Mouse (Mus musculus) cortical plate, adult 2 months (tissue): Measurements from ENCODE around the gene Pcgf6. TPM values are rescaled to one million over a fixed set of nuclear protein-coding genes. Genes with fewer than 3 reads are reported as not detected.

Experiments used
- H3K27ac ChIP-seq: fragments of 200-500 bp; 2 replicates; pipeline ENCODE4 v1.5.1; 2012; ENCODE audit warnings: low read length, control low read depth, inconsistent platforms; ENCODE audit not compliant: insufficient read depth
- H3K4me1 ChIP-seq: fragments of 200-500 bp; 2 replicates; pipeline ENCODE4 v1.6.1; 2011; ENCODE audit warnings: low read length; ENCODE audit not compliant: control insufficient read depth, insufficient read depth
- H3K4me3 ChIP-seq: fragments of 200-500 bp; 2 replicates; pipeline ENCODE4 v1.5.1; 2011; ENCODE audit warnings: mild to moderate bottlenecking, low read length, control low read depth; ENCODE audit not compliant: insufficient read depth
- CTCF ChIP-seq: fragments of 200-500 bp; IDR thresholded peaks from 2 replicates; pipeline ENCODE4 v1.5.1; 2011; ENCODE audit warnings: mild to moderate bottlenecking, control low read depth, low read length; ENCODE audit not compliant: insufficient read depth; ENCODE audit errors: extremely low read depth
- POLR2A ChIP-seq: fragments of 200-500 bp; IDR thresholded peaks from 2 replicates; pipeline ENCODE4 v1.6.1; 2011; ENCODE audit warnings: mild to moderate bottlenecking, low read length, control low read depth; ENCODE audit not compliant: insufficient read depth; ENCODE audit errors: extremely low read depth
- polyA plus RNA-seq: library from polyadenylated mRNA; depleted of rRNA; stranded (reverse); fragments of >200 nt; gene quantifications from 2 replicates; pipeline ENCODE4 v1.2.3, GENCODE M21; 2012; rRNA removed

Gene Pcgf6
- polyA plus RNA-seq, 1 experiment, result 35.5 TPM

GRCm38 (mm10) chr19:46989479-46990152 is 61.1 kb downstream of the Pcgf6 start:
- no peak for TF ChIP-seq CTCF
- TF ChIP-seq POLR2A, result no peak
- H3K27ac ChIP-seq, result no peak overlapping the region
- H3K4me1 ChIP-seq, result no peaks in the 10 kb centered on the region
- H3K4me3 ChIP-seq, result no peak overlapping the region

- no peak overlapping the region for H3K4me3 ChIP-seq
- TF ChIP-seq CTCF (no peak), POLR2A (no peak)
- no peaks in the 10 kb centered on the region for H3K4me1 ChIP-seq
- H3K27ac ChIP-seq, result no peak overlapping the region
Observed at GRCm38 (mm10) chr19:46988231-46989087, 62.2 kb downstream of the Pcgf6 start.

- TF ChIP-seq CTCF, result no peak
- TF ChIP-seq POLR2A, result no peak
- Histone ChIP-seq H3K27ac (no peak overlapping the region), H3K4me3 (no peak overlapping the region), H3K4me1 (no peaks in the 10 kb centered on the region)
Observed at GRCm38 (mm10) chr19:46987646-46988045, 63.1 kb downstream of the Pcgf6 start.

GRCm38 (mm10) chr19:46984726-46985622 is 65.7 kb downstream of the Pcgf6 start:
- TF ChIP-seq POLR2A, result no peak
- TF ChIP-seq CTCF, result no peak
- no peak overlapping the region for H3K27ac ChIP-seq
- no peak overlapping the region for H3K4me3 ChIP-seq
- H3K4me1 ChIP-seq, result peaks cover 3% of the 10 kb centered on the region; the same call in 1 of the 2 replicates

- TF ChIP-seq CTCF (no peak), POLR2A (no peak)
- Histone ChIP-seq H3K27ac (no peak overlapping the region), H3K4me3 (no peak overlapping the region), H3K4me1 (peaks cover 3% of the 10 kb centered on the region; the same call in 1 of the 2 replicates)
Observed at GRCm38 (mm10) chr19:46983966-46984380, 66.7 kb downstream of the Pcgf6 start.

Other genes starting within 250 kb of the Pcgf6 start
- 124 and 127 TPM in 2 replicates for gene Ina, start 36.2 kb downstream of the Pcgf6 start, polyA plus RNA-seq
- gene Nt5c2, start 35.8 kb downstream of the Pcgf6 start, polyA plus RNA-seq, result 46.7 and 50.3 TPM in 2 replicates
- gene Taf5, start 16.8 kb upstream of the Pcgf6 start, polyA plus RNA-seq, result 3.8 and 4.1 TPM in 2 replicates
- 897 and 1,011 TPM in 2 replicates for gene Usmg5, start 39.7 kb upstream of the Pcgf6 start, polyA plus RNA-seq
- gene Pdcd11, start 39.9 kb upstream of the Pcgf6 start, polyA plus RNA-seq, result 11.3 and 12.2 TPM in 2 replicates
- gene Calhm2, start 87.4 kb upstream of the Pcgf6 start, polyA plus RNA-seq, result 4.6 and 5.3 TPM in 2 replicates
- not detected in 2 replicates for gene Calhm1, start 93.3 kb upstream of the Pcgf6 start, polyA plus RNA-seq
- gene Calhm3, start 106.9 kb upstream of the Pcgf6 start, polyA plus RNA-seq, result 0.10 TPM in 1 of 2 replicates, not detected in the other
- gene Neurl1a, start 127.9 kb upstream of the Pcgf6 start, polyA plus RNA-seq, result 118 and 124 TPM in 2 replicates